Mouse (Mus musculus) E14TG2a.4 (cell line): ENCODE data around the gene Gpc6.

Experiments used
- CTCF ChIP-seq: conservative IDR thresholded peaks from 2 replicates; pipeline ENCODE4 v1.5.1; 2014; ENCODE audit warnings: low read length
- NANOG ChIP-seq: IDR thresholded peaks from 2 replicates; pipeline ENCODE4 v1.6.1; 2014; ENCODE audit warnings: borderline replicate concordance, low read length, mixed read lengths

- TF ChIP-seq CTCF, result no peak
- no peak for TF ChIP-seq NANOG
Observed at GRCm38 (mm10) chr14:117837021-117837420, 911.9 kb downstream of the Gpc6 start.
